Mouse (Mus musculus) heart, embryonic 11.5 days (tissue): ENCODE measurements around the gene Sh2d1b1. TPM values are rescaled to one million over a fixed set of nuclear protein-coding genes. Genes with fewer than 3 reads are reported as not detected.

Source experiments
- ATAC-seq: fragments of 200-750 bp; cut with Nextera tagmentation; replicated peaks from 2 replicates; pipeline ENCODE4 v1.8.0; 2017; ENCODE audit warnings: moderate library complexity; ENCODE audit not compliant: insufficient number of reproducible peaks, low FRiP score, low TSS enrichment
- H3K27ac ChIP-seq: fragments of 300-500 bp; sonication (generic); 2 replicates; pipeline ENCODE4 v1.5.1; 2014; ENCODE audit warnings: mild to moderate bottlenecking, low read depth, low read length
- H3K27me3 ChIP-seq: fragments of 300-500 bp; sonication (generic); 2 replicates; pipeline ENCODE4 v1.6.1; 2014; ENCODE audit warnings: mild to moderate bottlenecking, low read length, mixed read lengths; ENCODE audit not compliant: control insufficient read depth, insufficient read depth
- H3K36me3 ChIP-seq: fragments of 300-500 bp; sonication (generic); 2 replicates; pipeline ENCODE4 v1.6.1; 2014; ENCODE audit warnings: mild to moderate bottlenecking, low read length, moderate library complexity, mixed read lengths; ENCODE audit not compliant: control insufficient read depth, insufficient read depth
- H3K4me1 ChIP-seq: fragments of 300-500 bp; sonication (generic); 2 replicates; pipeline ENCODE4 v1.6.1; 2014; ENCODE audit warnings: low read length; ENCODE audit not compliant: control insufficient read depth, insufficient read depth
- H3K4me2 ChIP-seq: fragments of 300-500 bp; sonication (generic); 2 replicates; pipeline ENCODE4 v1.6.1; 2014; ENCODE audit warnings: mild to moderate bottlenecking, moderate library complexity
- H3K4me3 ChIP-seq: fragments of 300-500 bp; sonication (generic); 2 replicates; pipeline ENCODE4 v1.5.1; 2014; ENCODE audit warnings: low read depth, low read length
- H3K9ac ChIP-seq: fragments of 300-500 bp; sonication (generic); 2 replicates; pipeline ENCODE4 v1.6.1; 2014; ENCODE audit warnings: mild to moderate bottlenecking, low read depth, low read length, moderate library complexity
- H3K9me3 ChIP-seq: fragments of 300-500 bp; sonication (generic); replicated peaks from 2 replicates; pipeline ENCODE4 v1.6.1; 2016; ENCODE audit warnings: low read length; ENCODE audit not compliant: control insufficient read depth
- WGBS: fragments of 180-500 bp; shearing (Covaris S2); extraction: QIAGEN DNeasy Blood & Tissue Kit; methylation state at CpG from one replicate; pipeline ENCODE4 v1.1.7; 2014; ENCODE audit not compliant: insufficient replicate concordance; 5-methylcytosine and 5-hydroxymethylcytosine counted together
- polyA plus RNA-seq: library from polyadenylated mRNA; unstranded; fragments of >200 nt; fragmentation: Nextera tagmentation; extraction: Ambion mirVana; gene quantifications from 2 replicates; pipeline ENCODE4 v1.2.1, GENCODE M21; 2014

Sh2d1b1 gene
- polyA plus RNA-seq, 1 experiment from 2014 or later = 0.11 TPM

GRCm38 (mm10) chr1:170282415-170283129 lies 5.5 kb downstream of the Sh2d1b1 start:
- no peaks in the 10 kb centered on the region for H3K27me3 ChIP-seq
- no peaks in the 10 kb centered on the region for H3K36me3 ChIP-seq
- WGBS = 58% methylated on average over 4 of the region's 4 CpGs
- ATAC-seq = no peak
- no peak overlapping the region for H3K4me2 ChIP-seq
- no peak overlapping the region for H3K4me3 ChIP-seq
- no peak overlapping the region for H3K9ac ChIP-seq
- no peak overlapping the region for H3K27ac ChIP-seq
- H3K9me3 ChIP-seq = no peaks in the 10 kb centered on the region
- H3K4me1 ChIP-seq = no peaks in the 10 kb centered on the region

GRCm38 (mm10) chr1:170292239-170292951 lies 15.3 kb downstream of the Sh2d1b1 start:
- Histone ChIP-seq H3K36me3 (no peaks in the 10 kb centered on the region), H3K4me3 (no peak overlapping the region), H3K27me3 (no peaks in the 10 kb centered on the region), H3K4me1 (peaks cover 11% of the 10 kb centered on the region; the same call in 1 of the 2 replicates), H3K9me3 (no peaks in the 10 kb centered on the region), H3K4me2 (no peak overlapping the region), H3K9ac (no peak overlapping the region), H3K27ac (no peak overlapping the region)
- no peak for ATAC-seq
- WGBS = 47% methylated on average over 9 of the region's 9 CpGs

DNA sequence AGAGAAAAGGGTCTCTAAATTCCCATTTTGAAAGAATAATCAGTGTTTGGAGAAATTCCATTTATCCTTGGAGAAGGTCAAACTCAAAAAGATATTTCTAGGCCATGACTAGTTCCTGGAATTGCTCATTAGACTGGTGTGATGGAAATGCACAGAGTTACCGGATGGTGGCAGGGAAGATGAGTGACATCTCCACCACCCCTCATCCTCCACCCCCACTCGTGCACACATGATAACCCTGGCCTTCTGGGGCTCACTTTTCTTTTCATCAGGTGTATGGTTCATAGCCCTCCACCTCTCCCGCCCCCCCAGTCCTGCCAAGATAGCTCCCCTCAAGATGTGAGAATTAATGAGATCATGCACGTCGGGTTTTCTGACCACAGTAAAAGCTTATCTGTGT lies 16.1 kb downstream of the Sh2d1b1 start:
- ATAC-seq = no peak
- no peaks in the 10 kb centered on the region for H3K36me3 ChIP-seq
- H3K27me3 ChIP-seq = no peaks in the 10 kb centered on the region
- no peak overlapping the region for H3K9ac ChIP-seq
- no peaks in the 10 kb centered on the region for H3K9me3 ChIP-seq
- H3K4me3 ChIP-seq = no peak overlapping the region
- peaks cover 11% of the 10 kb centered on the region; the same call in 1 of the 2 replicates for H3K4me1 ChIP-seq
- H3K27ac ChIP-seq = no peak overlapping the region
- 63% methylated on average over 5 of the region's 5 CpGs for WGBS
- H3K4me2 ChIP-seq = no peak overlapping the region

DNA sequence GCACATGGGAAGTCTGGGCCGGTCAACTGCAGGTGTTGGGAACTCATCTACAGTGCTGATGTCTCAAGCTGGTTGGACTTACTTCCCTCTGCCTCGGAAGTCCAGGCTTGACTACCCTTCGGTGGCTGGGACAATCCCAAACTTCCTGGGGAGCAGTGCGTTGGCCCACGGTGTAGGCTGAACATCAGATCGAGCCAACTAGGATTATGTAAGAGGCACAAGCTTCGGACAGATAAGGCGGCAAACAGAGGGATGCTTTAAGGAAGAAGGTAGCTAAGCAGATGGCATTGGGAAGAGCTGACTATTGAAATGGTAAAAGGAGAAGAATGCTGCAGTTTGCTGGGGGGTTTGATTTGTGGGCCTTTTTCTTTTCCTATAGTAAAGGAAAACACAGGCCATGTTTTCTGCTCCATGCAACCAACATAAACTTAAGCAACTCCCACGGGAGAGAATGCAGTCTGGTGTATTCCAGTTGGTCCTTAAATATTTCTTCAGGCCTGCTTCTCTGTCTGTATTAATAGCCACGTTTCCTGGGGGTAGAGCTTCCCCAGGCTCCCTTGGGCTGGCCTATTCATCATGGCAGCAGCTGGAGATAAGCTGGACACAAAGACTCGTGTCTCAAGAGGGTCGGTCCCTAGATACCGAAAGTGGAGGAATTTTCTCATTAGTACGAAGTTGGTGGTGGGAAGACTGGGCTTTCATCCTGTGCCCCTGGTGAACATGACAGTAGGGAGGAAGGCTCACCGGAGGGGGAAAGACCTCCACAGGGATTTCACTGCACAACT lies 17.9 kb downstream of the Sh2d1b1 start:
- Histone ChIP-seq H3K4me2 (no peak overlapping the region), H3K27me3 (no peaks in the 10 kb centered on the region), H3K27ac (no peak overlapping the region), H3K9ac (no peak overlapping the region), H3K9me3 (no peaks in the 10 kb centered on the region), H3K4me3 (no peak overlapping the region), H3K36me3 (no peaks in the 10 kb centered on the region), H3K4me1 (peaks cover 11% of the 10 kb centered on the region; the same call in 1 of the 2 replicates)
- WGBS = 65% methylated on average over 15 of the region's 15 CpGs
- ATAC-seq = no peak

- H3K27ac ChIP-seq = no peak overlapping the region
- H3K4me1 ChIP-seq = 0 out of 2 replicates have a peak, but pooled peaks cover 9% of the 10 kb centered on the region
- H3K27me3 ChIP-seq = no peaks in the 10 kb centered on the region
- H3K4me2 ChIP-seq = no peak overlapping the region
- no peaks in the 10 kb centered on the region for H3K9me3 ChIP-seq
- ATAC-seq = no peak
- H3K36me3 ChIP-seq = 0 out of 2 replicates have a peak, but pooled peaks cover 2% of the 10 kb centered on the region
- WGBS = 83% methylated on average over 4 of the region's 4 CpGs
- H3K9ac ChIP-seq = no peak overlapping the region
- no peak overlapping the region for H3K4me3 ChIP-seq
Observed at GRCm38 (mm10) chr1:170299496-170299895, 22.4 kb downstream of the Sh2d1b1 start.

DNA sequence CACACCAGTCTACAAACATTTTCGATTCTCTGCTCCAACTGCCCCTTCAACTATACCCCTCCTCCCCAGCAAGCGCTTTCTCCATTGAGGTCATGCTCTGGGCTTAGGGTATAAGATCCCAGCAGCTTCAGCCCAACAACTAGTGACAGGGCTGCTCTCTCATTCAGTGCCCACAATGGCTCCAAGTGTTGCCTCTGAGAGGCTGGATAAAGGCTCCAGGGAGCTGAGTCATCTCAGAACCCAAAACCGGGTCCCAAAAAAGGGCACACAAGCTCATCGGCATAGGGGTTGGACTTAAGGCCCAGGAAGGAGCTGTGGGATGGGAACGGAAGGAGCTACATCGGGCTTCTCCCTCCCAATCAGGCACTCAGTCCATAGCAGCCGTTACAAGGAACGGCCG lies 24.6 kb downstream of the Sh2d1b1 start:
- 93% methylated on average over 9 of the region's 9 CpGs for WGBS
- Histone ChIP-seq H3K4me1 (no peaks in the 10 kb centered on the region), H3K27ac (no peak overlapping the region), H3K4me2 (no peak overlapping the region), H3K9me3 (no peaks in the 10 kb centered on the region), H3K27me3 (no peaks in the 10 kb centered on the region), H3K36me3 (0 out of 2 replicates have a peak, but pooled peaks cover 2% of the 10 kb centered on the region), H3K4me3 (no peak overlapping the region), H3K9ac (no peak overlapping the region)
- ATAC-seq = no peak

- H3K4me2 ChIP-seq = no peak overlapping the region
- ATAC-seq = no peak
- H3K27me3 ChIP-seq = no peaks in the 10 kb centered on the region
- H3K36me3 ChIP-seq = 0 out of 2 replicates have a peak, but pooled peaks cover 2% of the 10 kb centered on the region
- no peak overlapping the region for H3K4me3 ChIP-seq
- no peaks in the 10 kb centered on the region for H3K9me3 ChIP-seq
- H3K4me1 ChIP-seq = no peaks in the 10 kb centered on the region
- WGBS = 78% methylated on average over 6 of the region's 6 CpGs
- no peak overlapping the region for H3K27ac ChIP-seq
- no peak overlapping the region for H3K9ac ChIP-seq
Observed at GRCm38 (mm10) chr1:170302456-170302855, 25.3 kb downstream of the Sh2d1b1 start.

GRCm38 (mm10) chr1:170303103-170303502 lies 26.0 kb downstream of the Sh2d1b1 start:
- H3K4me2 ChIP-seq = no peak overlapping the region
- 0 out of 2 replicates have a peak, but pooled peaks cover 2% of the 10 kb centered on the region for H3K36me3 ChIP-seq
- no peak overlapping the region for H3K4me3 ChIP-seq
- H3K4me1 ChIP-seq = no peaks in the 10 kb centered on the region
- no peaks in the 10 kb centered on the region for H3K27me3 ChIP-seq
- 70% methylated on average over 6 of the region's 6 CpGs for WGBS
- ATAC-seq = no peak
- no peak overlapping the region for H3K9ac ChIP-seq
- no peaks in the 10 kb centered on the region for H3K9me3 ChIP-seq
- no peak overlapping the region for H3K27ac ChIP-seq
